15 mouse cellular contexts compared by ENCODE assay signal in genomic region chr14:57616339-57616965, GRCm38 (mm10). TPM values are rescaled to one million over a fixed set of nuclear protein-coding genes. Genes with fewer than 3 reads are reported as not detected.
DNase-seq lines count a peak whose midpoint lies in the region; ATAC-seq lines count a peak whose summit lies in the region.
"Had no signal": no experiment of that assay in that cellular context is flagged by ENCODE, and none has a peak within 500 bp of the region (broad histone marks: within the 10 kb centered on the region; RNA-seq: fewer than 3 reads in every experiment).

No protein-coding gene starts in this region.

- H3K9me3 ChIP-seq in lung, embryonic 16.5 days (ENCODE audit: control insufficient read depth, low read length): no peaks in the 10 kb centered on the region
- H3K9me3 ChIP-seq: G1E; intestine, embryonic 15.5 days; liver, embryonic 12.5 days had no signal

- peak; percentile 21 for DNase-seq in gastrocnemius, adult 18-20 months (ENCODE audit: low spot score)
- DNase-seq in gastrocnemius, postnatal 36 days: no peak
- no peak for DNase-seq in lung, adult 18-20 months
- peak; percentile 1 to 6 for DNase-seq in CD8-positive naive resting alpha-beta T cell, adult 2 months (ENCODE audit: low read depth in 2 of 2, low spot score in 2 of 2)
- DNase-seq in lung, postnatal 36 days: peak; percentile 47
- no peak for DNase-seq in kidney, postnatal 36 days
- DNase-seq in heart, adult 9 months (ENCODE audit: low spot score in 2 of 2): no peak
- DNase-seq: adrenal gland, postnatal 14 days; cerebellum, postnatal 25 days had no signal

- no peak overlapping the region for H3K9ac ChIP-seq in lung, embryonic 16.5 days (ENCODE audit: low read length)
- H3K9ac ChIP-seq: intestine, embryonic 15.5 days; liver, embryonic 12.5 days had no signal

- H3K36me3 ChIP-seq in lung, embryonic 16.5 days (ENCODE audit: control insufficient read depth, insufficient read depth, low read length): no peaks in the 10 kb centered on the region
- H3K36me3 ChIP-seq: intestine, embryonic 15.5 days had no signal

- peaks cover 12% of the 10 kb centered on the region for H3K4me1 ChIP-seq in lung, embryonic 16.5 days (replicated peaks; ENCODE audit: control insufficient read depth, insufficient read depth, low read length)
- H3K4me1 ChIP-seq: intestine, embryonic 15.5 days; liver, embryonic 12.5 days had no signal

- intact Hi-C loops in gastrocnemius, postnatal 36 days (cut with DNase I): loop anchor here (2.0 kb wide), 1 partner anchor 84 kb away; no protein-coding TSS in a partner anchor

- peak; percentile 82 for ATAC-seq in lung, embryonic 16.5 days (ENCODE audit: low read depth)
- ATAC-seq: intestine, embryonic 15.5 days; liver, embryonic 12.5 days; midbrain, embryonic 16.5 days had no signal

- WGBS in lung, embryonic 16.5 days: 48% methylated on average over 6 of the region's 6 CpGs

- peak overlapping the region; percentile 84 for H3K27ac ChIP-seq in lung, embryonic 16.5 days (ENCODE audit: low read length)
- H3K27ac ChIP-seq: intestine, embryonic 15.5 days; kidney, postnatal 0 days; liver, embryonic 12.5 days had no signal

- H3K27me3 ChIP-seq in lung, embryonic 16.5 days (ENCODE audit: control insufficient read depth, insufficient read depth, low read depth, low read length): no peaks in the 10 kb centered on the region
- H3K27me3 ChIP-seq: intestine, embryonic 15.5 days; liver, embryonic 12.5 days had no signal

- no peak overlapping the region for H3K4me2 ChIP-seq in lung, embryonic 16.5 days (ENCODE audit: low read depth, low read length)
- H3K4me2 ChIP-seq: intestine, embryonic 15.5 days; liver, embryonic 12.5 days had no signal

- H3K4me3 ChIP-seq in lung, embryonic 16.5 days (ENCODE audit: low read length): no peak overlapping the region
- H3K4me3 ChIP-seq: intestine, embryonic 15.5 days; liver, embryonic 12.5 days had no signal

RNA-seq across cellular contexts. Expression of gene Eef1akmt1, which starts 45.0 kb away (rescaled TPM):
- 10 to 100 TPM; 45.1 to 47.3 TPM for total RNA-seq in gastrocnemius, adult 18-20 months (2021)
- total RNA-seq in gastrocnemius, postnatal 36 days (2021): 10 to 100 TPM; 23.7 to 29.9 TPM
- 93.8 and 101 TPM in 2 replicates for polyA plus RNA-seq in lung, embryonic 16.5 days (2015; fragmentation: Nextera tagmentation; extraction: Ambion mirVana)

RNA-seq across cellular contexts. Expression of gene Xpo4, which starts 48.8 kb away (rescaled TPM):
- total RNA-seq in gastrocnemius, adult 18-20 months (2021): 10 to 100 TPM; 10.1 to 10.9 TPM
- total RNA-seq in gastrocnemius, postnatal 36 days (2021): 10 to 100 TPM in 1 of 2 experiments, 1 to 10 TPM in 1; 5.3 to 12.1 TPM
- 19.7 and 19.8 TPM in 2 replicates for polyA plus RNA-seq in lung, embryonic 16.5 days (2015; fragmentation: Nextera tagmentation; extraction: Ambion mirVana)

Comparison
In these comparisons a context has a peak if more than half of its experiments do, and no peak if none do; other contexts are left out.
1. DNase-seq: peak in gastrocnemius, adult 18-20 months (single experiment), CD8-positive naive resting alpha-beta T cell, adult 2 months (2 of 2) and lung, postnatal 36 days (single experiment); none in gastrocnemius, postnatal 36 days (0 of 2), lung, adult 18-20 months (0 of 2), kidney, postnatal 36 days (0 of 2) and heart, adult 9 months (0 of 2).